Mouse (Mus musculus): ENCODE measurements around the gene Ppa1.

DNA sequence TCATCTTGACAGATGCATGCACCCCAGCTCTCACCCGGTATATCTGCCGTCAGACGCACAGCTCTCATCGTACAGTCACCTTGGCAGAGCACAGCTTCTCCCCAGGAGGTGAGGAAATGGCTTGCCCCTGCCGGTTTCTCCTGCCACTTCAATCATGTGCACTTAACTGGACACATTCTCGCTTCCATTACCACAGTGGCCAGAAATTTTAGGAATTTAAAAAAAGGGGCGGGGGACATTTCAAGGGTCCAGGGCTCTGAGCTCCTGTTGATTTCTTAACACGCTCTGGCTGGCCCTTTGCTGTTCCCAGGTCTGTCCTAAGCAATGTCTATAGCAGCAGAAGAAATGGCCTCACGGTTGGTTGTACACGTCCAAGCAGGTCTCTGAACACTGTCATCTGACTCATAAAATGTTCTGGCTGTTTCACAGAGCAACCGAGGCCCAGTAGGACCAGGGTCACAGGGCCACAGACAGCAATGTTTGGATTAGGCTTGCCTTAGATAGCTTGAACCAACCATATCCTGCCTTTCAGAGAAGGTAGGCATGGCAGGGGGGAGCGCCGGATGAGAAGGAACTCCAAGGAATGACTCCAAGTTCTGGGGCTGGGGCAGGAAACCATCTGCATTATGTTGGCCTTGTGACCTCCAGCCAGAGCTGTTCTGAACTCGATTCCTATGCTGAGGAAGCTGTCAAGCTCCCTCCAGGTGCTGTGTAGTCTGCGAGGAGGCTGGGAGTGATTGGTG is 21.0 kb upstream of the Ppa1 start:
- no peak for TF ChIP-seq CTCF (IDR thresholded peaks at IDR 0.05; ENCODE audit: borderline replicate concordance, extremely low read depth, insufficient read depth, insufficient read length)
- no peak for TF ChIP-seq POLR2A (IDR thresholded peaks at IDR 0.05; ENCODE audit: borderline replicate concordance, extremely low read depth, insufficient read depth, insufficient read length, poor library complexity, severe bottlenecking)

Data from brain, embryonic 14.5 days (tissue).